Mouse (Mus musculus) lung, embryonic 16.5 days (tissue): ENCODE data around the gene Psmd5. TPM values are rescaled to one million over a fixed set of nuclear protein-coding genes. Genes with fewer than 3 reads are reported as not detected.

ENCODE experiments used
- ATAC-seq: fragments of 200-750 bp; cut with Nextera tagmentation; 2 replicates; pipeline ENCODE4 v1.8.0; 2017; ENCODE audit warnings: low read depth, mild to moderate bottlenecking, moderate library complexity
- H3K27ac ChIP-seq: fragments of 300-500 bp; sonication (generic); 2 replicates; pipeline ENCODE4 v1.5.1; 2014; ENCODE audit warnings: mild to moderate bottlenecking, control low read depth, low read length
- H3K27me3 ChIP-seq: fragments of 300-500 bp; sonication (generic); 2 replicates; pipeline ENCODE4 v1.6.1; 2014; ENCODE audit warnings: low read depth, low read length, mixed read lengths; ENCODE audit not compliant: control insufficient read depth, insufficient read depth
- H3K36me3 ChIP-seq: fragments of 300-500 bp; sonication (generic); 2 replicates; pipeline ENCODE4 v1.6.1; 2014; ENCODE audit warnings: low read length; ENCODE audit not compliant: control insufficient read depth, insufficient read depth
- H3K4me1 ChIP-seq: fragments of 300-500 bp; sonication (generic); replicated peaks from 2 replicates; pipeline ENCODE4 v1.6.1; 2014; ENCODE audit warnings: low read length, mixed read lengths; ENCODE audit not compliant: control insufficient read depth, insufficient read depth
- H3K4me2 ChIP-seq: fragments of 300-500 bp; sonication (generic); 2 replicates; pipeline ENCODE4 v1.6.1; 2014; ENCODE audit warnings: low read depth, low read length, control low read depth
- H3K4me3 ChIP-seq: fragments of 300-500 bp; sonication (generic); 2 replicates; pipeline ENCODE4 v1.5.1; 2014; ENCODE audit warnings: mild to moderate bottlenecking, low read length, control low read depth
- H3K9ac ChIP-seq: fragments of 300-500 bp; sonication (generic); 2 replicates; pipeline ENCODE4 v1.6.1; 2014; ENCODE audit warnings: low read length, control low read depth
- H3K9me3 ChIP-seq: fragments of 300-500 bp; sonication (generic); 2 replicates; pipeline ENCODE4 v1.6.1; 2016; ENCODE audit warnings: low read length; ENCODE audit not compliant: control insufficient read depth
- WGBS: fragments of 180-500 bp; shearing (Covaris S2); extraction: QIAGEN DNeasy Blood & Tissue Kit; methylation state at CpG from one replicate; pipeline ENCODE4 v1.1.7; 2014; 5-methylcytosine and 5-hydroxymethylcytosine counted together
- polyA plus RNA-seq: library from polyadenylated mRNA; unstranded; fragments of >200 nt; fragmentation: Nextera tagmentation; extraction: Ambion mirVana; gene quantifications from 2 replicates; pipeline ENCODE4 v1.2.1, GENCODE M21; 2015

Gene Psmd5
- polyA plus RNA-seq = 104 and 106 TPM in 2 replicates

- Histone ChIP-seq H3K9ac (peak within 1 kb of the TSS; percentile 60), H3K27me3 (peaks cover 11% of the 10 kb centered on the region), H3K27ac (no peak within 1 kb of the TSS), H3K4me3 (peak within 1 kb of the TSS; percentile 38), H3K4me1 (peaks cover 11% of the 10 kb centered on the region), H3K9me3 (no peaks in the 10 kb centered on the region), H3K4me2 (peak within 1 kb of the TSS; percentile 59), H3K36me3 (no peaks in the 10 kb centered on the region)
- WGBS = 10% methylated on average over 8 of the region's 8 CpGs
- ATAC-seq = no peak
Measured at GRCm38 (mm10) chr2:34874816-34875345, at the start of gene Psmd5. TSS of gene Psmd5 (minus strand) at chr2:34874968.

- Histone ChIP-seq H3K9ac (no peak overlapping the region), H3K27ac (no peak overlapping the region), H3K4me1 (no peaks in the 10 kb centered on the region), H3K4me2 (no peak overlapping the region), H3K9me3 (no peaks in the 10 kb centered on the region), H3K27me3 (no peaks in the 10 kb centered on the region), H3K4me3 (no peak overlapping the region), H3K36me3 (no peaks in the 10 kb centered on the region)
- no peak for ATAC-seq
- 3% methylated on average over 2 of the region's 2 CpGs for WGBS
Measured at GRCm38 (mm10) chr2:34922729-34923128, 48.0 kb upstream of the Psmd5 start.

DNA sequence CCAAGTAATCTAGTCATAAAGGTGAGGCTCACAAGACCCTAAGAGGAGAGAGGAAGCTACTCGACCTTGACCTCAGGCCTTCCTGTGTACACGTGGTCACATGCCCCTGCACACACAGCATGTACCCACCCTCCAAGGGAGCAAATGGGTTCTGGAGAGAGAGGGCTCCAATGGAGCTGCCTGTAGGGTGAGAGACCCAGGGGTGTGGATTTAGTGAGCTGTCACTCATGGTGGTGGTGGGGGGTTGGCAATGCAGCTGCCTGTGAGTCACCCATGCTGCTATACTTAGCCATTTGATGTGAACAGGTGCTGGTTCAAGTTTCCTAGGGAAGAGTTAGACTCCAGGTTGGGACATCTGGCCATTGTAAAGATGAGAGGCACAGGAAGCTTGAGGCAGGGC, 45.4 kb upstream of the Psmd5 start:
- 29% methylated on average over 2 of the region's 2 CpGs for WGBS
- no peak overlapping the region for H3K4me2 ChIP-seq
- H3K9ac ChIP-seq = no peak overlapping the region
- H3K36me3 ChIP-seq = no peaks in the 10 kb centered on the region
- no peaks in the 10 kb centered on the region for H3K9me3 ChIP-seq
- no peaks in the 10 kb centered on the region for H3K27me3 ChIP-seq
- H3K4me3 ChIP-seq = no peak overlapping the region
- peak; percentile 31; the same call in 1 of the 2 replicates for ATAC-seq
- no peak overlapping the region for H3K27ac ChIP-seq
- peaks cover under 1% of the 10 kb centered on the region; the same call in 1 of the 2 replicates for H3K4me1 ChIP-seq

- Histone ChIP-seq H3K27me3 (peaks cover 3% of the 10 kb centered on the region), H3K36me3 (no peaks in the 10 kb centered on the region), H3K9me3 (no peaks in the 10 kb centered on the region), H3K4me2 (no peak overlapping the region; the same call in 1 of the 2 replicates), H3K9ac (no peak overlapping the region), H3K4me1 (peaks cover 14% of the 10 kb centered on the region), H3K27ac (0 out of 2 replicates have a peak overlapping the region, but pooled peaks have one; percentile 10), H3K4me3 (no peak overlapping the region)
- WGBS = 46% methylated on average over 2 of the region's 2 CpGs
- no peak for ATAC-seq
Measured at GRCm38 (mm10) chr2:34915103-34915502, 40.3 kb upstream of the Psmd5 start.

- ATAC-seq = peak; percentile 53; the same call in 1 of the 2 replicates
- 18% methylated on average over 2 of the region's 2 CpGs for WGBS
- H3K27ac ChIP-seq = 0 out of 2 replicates have a peak overlapping the region, but pooled peaks have one; percentile 10
Measured at GRCm38 (mm10) chr2:34914823-34915082, 40.0 kb upstream of the Psmd5 start.

GRCm38 (mm10) chr2:34914069-34914822, 39.5 kb upstream of the Psmd5 start:
- 2% methylated on average over 29 of the region's 50 CpGs for WGBS
- peak; percentile 63 for ATAC-seq
- no peaks in the 10 kb centered on the region for H3K9me3 ChIP-seq

More at GRCm38 (mm10) chr2:34914823-34915082, 40.0 kb upstream of the Psmd5 start:
- Histone ChIP-seq H3K4me1 (peaks cover 14% of the 10 kb centered on the region), H3K4me3 (peak overlapping the region; percentile 67; the same call in 1 of the 2 replicates), H3K36me3 (no peaks in the 10 kb centered on the region), H3K9ac (no peak overlapping the region), H3K4me2 (peak overlapping the region; percentile 95), H3K9me3 (no peaks in the 10 kb centered on the region), H3K27me3 (peaks cover 3% of the 10 kb centered on the region)

DNA sequence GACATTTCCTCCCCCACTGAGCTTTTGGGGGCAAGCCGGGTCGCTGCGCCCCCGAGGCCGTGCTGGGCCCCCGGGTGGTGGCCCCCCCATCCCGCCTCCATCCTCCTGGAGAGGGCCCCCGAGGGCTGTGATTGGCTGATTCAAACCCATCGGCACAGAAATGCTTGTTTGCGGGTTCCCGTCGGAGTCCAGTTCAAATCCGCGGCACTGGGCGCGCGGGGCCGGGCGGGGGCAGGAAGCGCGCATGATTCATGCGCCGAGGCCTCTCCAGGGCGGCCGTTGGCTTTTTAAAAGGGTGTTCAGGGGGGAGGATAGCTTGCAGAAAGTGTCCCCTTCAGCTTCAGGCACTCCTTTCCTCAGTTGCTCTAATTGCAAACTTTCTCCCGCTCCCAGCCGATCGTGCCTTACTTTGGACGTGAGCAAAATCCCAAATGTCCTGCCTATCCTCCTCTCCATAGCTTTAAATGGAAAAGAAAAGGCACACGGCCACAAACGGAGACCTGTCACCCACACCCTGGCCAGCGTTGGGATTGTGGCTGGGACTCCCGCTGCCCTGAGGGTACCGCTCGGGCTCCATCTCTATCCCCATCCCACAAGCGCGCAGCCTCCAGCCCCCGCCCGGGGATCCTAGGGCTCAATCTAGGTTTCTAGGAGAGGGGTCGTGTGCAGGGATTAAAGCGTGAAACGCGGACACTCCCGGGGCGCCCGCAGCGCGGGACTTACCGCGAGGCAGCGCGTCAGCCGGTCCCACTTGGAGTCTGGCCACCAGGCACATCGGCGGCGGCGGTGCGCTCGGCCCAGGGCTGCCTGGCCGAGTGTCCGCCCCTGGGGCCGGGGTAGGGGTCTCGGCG, 38.7 kb upstream of the Psmd5 start, which contains the start of gene Phf19:
Gene Phf19, minus strand, starts transcription at position 809 of the 851 bp plus-strand sequence.
- Histone ChIP-seq H3K36me3 (no peaks in the 10 kb centered on the region), H3K27me3 (peaks cover 3% of the 10 kb centered on the region), H3K27ac (no peak within 1 kb of the TSS), H3K4me2 (peak within 1 kb of the TSS; percentile 95), H3K9me3 (no peaks in the 10 kb centered on the region), H3K4me1 (peaks cover 14% of the 10 kb centered on the region), H3K9ac (peak within 1 kb of the TSS; percentile 75), H3K4me3 (peak within 1 kb of the TSS; percentile 67)
- ATAC-seq = peak; percentile 55
- 1% methylated on average over 55 of the region's 64 CpGs for WGBS

More at GRCm38 (mm10) chr2:34914069-34914822, 39.5 kb upstream of the Psmd5 start:
- H3K4me3 ChIP-seq = peak overlapping the region; percentile 67
- no peaks in the 10 kb centered on the region for H3K36me3 ChIP-seq
- peak overlapping the region; percentile 75 for H3K9ac ChIP-seq
- peaks cover 3% of the 10 kb centered on the region for H3K27me3 ChIP-seq
- H3K4me1 ChIP-seq = peaks cover 14% of the 10 kb centered on the region
- peak overlapping the region; percentile 95 for H3K4me2 ChIP-seq
- no peak overlapping the region for H3K27ac ChIP-seq

- H3K4me2 ChIP-seq = peak overlapping the region; percentile 95; the same call in 1 of the 2 replicates
- WGBS = 38% methylated on average over 7 of the region's 7 CpGs
- H3K4me3 ChIP-seq = peak overlapping the region; percentile 67
- peaks cover 3% of the 10 kb centered on the region for H3K27me3 ChIP-seq
- ATAC-seq = no peak
- no peak overlapping the region for H3K27ac ChIP-seq
- peaks cover 14% of the 10 kb centered on the region for H3K4me1 ChIP-seq
- no peaks in the 10 kb centered on the region for H3K9me3 ChIP-seq
- H3K36me3 ChIP-seq = no peaks in the 10 kb centered on the region
- H3K9ac ChIP-seq = peak overlapping the region; percentile 75
Measured at GRCm38 (mm10) chr2:34912613-34913012, 37.8 kb upstream of the Psmd5 start.

GRCm38 (mm10) chr2:34911871-34912270, 37.1 kb upstream of the Psmd5 start:
- Histone ChIP-seq H3K4me1 (peaks cover 14% of the 10 kb centered on the region), H3K27me3 (peaks cover 3% of the 10 kb centered on the region), H3K4me2 (no peak overlapping the region), H3K27ac (no peak overlapping the region), H3K4me3 (no peak overlapping the region), H3K9me3 (no peaks in the 10 kb centered on the region), H3K9ac (no peak overlapping the region), H3K36me3 (no peaks in the 10 kb centered on the region)
- WGBS = 81% methylated on average over 5 of the region's 5 CpGs
- no peak for ATAC-seq
